Mouse (Mus musculus): ENCODE data around the gene Srd5a3.

Srd5a3 gene

DNA sequence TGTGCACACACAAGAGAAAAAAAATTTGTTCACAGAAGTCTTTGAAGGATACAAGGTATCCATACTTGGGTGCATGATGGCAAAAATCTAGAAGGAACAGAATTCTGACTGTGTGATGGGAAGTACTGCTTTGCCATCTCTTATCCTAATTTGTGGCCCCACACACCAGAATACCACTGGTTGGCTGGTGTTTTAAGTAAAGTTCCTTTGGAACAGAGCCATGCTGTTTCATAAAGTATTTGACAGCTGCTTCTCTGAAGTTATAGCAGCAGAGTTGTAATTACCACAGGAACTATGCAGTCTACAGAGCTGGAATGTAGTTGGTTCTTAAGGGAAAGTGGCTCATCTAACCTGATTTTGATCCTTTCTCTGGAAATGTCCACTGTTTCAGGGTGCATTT, 53.0 kb downstream of the Srd5a3 start:
- no peak for DNase-seq (ENCODE audit: low spot score in 2 of 2)

DNA sequence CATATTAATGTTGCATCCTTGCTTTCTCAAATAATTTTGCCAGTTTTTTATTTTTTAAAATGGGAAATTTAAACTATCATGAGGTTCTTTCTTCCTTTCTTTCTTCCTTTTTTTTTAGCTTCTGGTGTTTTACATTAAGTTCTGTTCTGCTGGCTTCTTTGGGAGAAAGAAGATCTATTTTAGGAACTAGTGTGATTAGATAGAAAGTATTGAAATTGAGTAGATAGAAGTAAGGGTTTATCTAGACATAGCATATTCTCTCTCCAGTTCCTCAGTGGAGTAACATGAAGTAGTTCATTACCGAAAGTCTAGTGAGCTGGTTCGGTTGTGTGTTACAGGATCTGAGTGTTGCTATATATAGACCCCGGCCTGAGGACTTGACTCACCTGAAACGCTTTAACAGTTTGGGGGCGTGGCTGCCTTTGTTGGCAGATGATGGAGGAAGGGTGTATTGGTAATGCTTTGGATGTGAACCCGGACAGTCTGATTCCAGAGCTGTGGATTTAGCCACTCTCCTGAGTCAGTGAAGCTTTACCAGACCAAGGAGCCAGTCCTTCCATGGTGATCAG, 54.4 kb downstream of the Srd5a3 start:
- no peak for DNase-seq (ENCODE audit: low spot score in 2 of 2)

- no peak for DNase-seq (ENCODE audit: low spot score in 2 of 2)
These were observed 59.3 kb downstream of the Srd5a3 start for GRCm38 (mm10) chr5:76199346-76199745.

- no peak for DNase-seq (ENCODE audit: low spot score in 2 of 2)
These were observed 63.1 kb downstream of the Srd5a3 start for GRCm38 (mm10) chr5:76203171-76203570.

All from right cerebral cortex, postnatal 36 days (tissue).